ENCODE assay signal across 8 mouse cellular contexts in genomic region chr8:69271203-69271554, GRCm38 (mm10). TPM values are rescaled to one million over a fixed set of nuclear protein-coding genes. Genes with fewer than 3 reads are reported as not detected.
A peak's percentile ranks its signal among the peaks of the same experiment; 100 is the strongest.
DNase-seq lines count a peak whose midpoint lies in the region; ATAC-seq and TF ChIP-seq lines count a peak whose summit lies in the region.

No protein-coding gene starts in this region.

- H3K4me1 ChIP-seq in heart, embryonic 14.5 days (ENCODE audit: control insufficient read depth in 2 of 2, insufficient read depth in 2 of 2, low read length in 2 of 2), result peaks cover 0 to 9% of the 10 kb centered on the region in 2 experiments; a peak in 1 of 4 replicates
- H3K4me1 ChIP-seq in ES-E14 (ENCODE audit: control insufficient read depth in 2 of 2, insufficient read depth in 2 of 2, low read length in 2 of 2, poor library complexity in 1 of 2), result no peaks in the 10 kb centered on the region; a peak in 1 of 4 replicates
- H3K4me1 ChIP-seq in forebrain, postnatal 0 days (ENCODE audit: insufficient read depth), result peaks cover 3% of the 10 kb centered on the region; the same call in 1 of the 2 replicates

- TF ChIP-seq CTCF in forebrain, postnatal 0 days (IDR thresholded peaks at IDR 0.05; ENCODE audit: low read depth), result no peak; the same call in 1 of the 2 replicates

- peak; percentile 32; the same call in 1 of the 2 replicates for ATAC-seq in heart, embryonic 14.5 days (ENCODE audit: insufficient number of reproducible peaks, insufficient read depth, low FRiP score, low read depth)
- ATAC-seq in forebrain, postnatal 0 days, result peak; percentile 87

- in situ Hi-C loops in ES-E14 (cut with MboI; ENCODE audit: low sequenced_read_pairs in 2 of 2, unreplicated experiment in 2 of 2), result no loop called here

- no peaks in the 10 kb centered on the region for H3K79me2 ChIP-seq in macrophage (ENCODE audit: inconsistent target)

- H3K4me3 ChIP-seq in heart, embryonic 14.5 days (ENCODE audit: control insufficient read depth in 1 of 2, insufficient read depth in 1 of 2, low read depth in 1 of 2, low read length in 2 of 2), result peak overlapping the region; percentile 76 to 80
- H3K4me3 ChIP-seq in ES-E14 (ENCODE audit: insufficient read depth in 1 of 2, low read depth in 1 of 2, low read length in 2 of 2, poor library complexity in 1 of 2, severe bottlenecking in 1 of 2) (peak overlapping the region; percentile 90 to 92), macrophage (ENCODE audit: inconsistent target) (peak overlapping the region; percentile 69)
- H3K4me3 ChIP-seq in forebrain, postnatal 0 days (ENCODE audit: low read depth, low read length), result peak overlapping the region; percentile 63

- no peaks in the 10 kb centered on the region for H3K36me3 ChIP-seq in heart, embryonic 14.5 days (ENCODE audit: control insufficient read depth, insufficient read depth, low read length)
- H3K36me3 ChIP-seq in ES-E14 (ENCODE audit: control insufficient read depth, insufficient read depth, low read length, poor library complexity, severe bottlenecking) (no peaks in the 10 kb centered on the region), macrophage (ENCODE audit: inconsistent target) (no peaks in the 10 kb centered on the region)
- H3K36me3 ChIP-seq in forebrain, postnatal 0 days (ENCODE audit: insufficient read depth), result 0 out of 2 replicates have a peak, but pooled peaks cover 4% of the 10 kb centered on the region

- no peak for DNase-seq in heart, adult 11 months
- DNase-seq in ES-E14 (ENCODE audit: low read depth, low spot score), result no peak
- no peak for DNase-seq in forebrain, postnatal 0 days
- DNase-seq in embryo, embryonic 9.5 days (ENCODE audit: extremely low spot score), result no peak
- DNase-seq in cerebellum, postnatal 36 days, result no peak
- no peak for DNase-seq in layer of hippocampus, adult 18-20 months (ENCODE audit: low spot score in 2 of 2)

- WGBS in heart, embryonic 14.5 days, result 17% methylated on average over 6 of the region's 6 CpGs
- WGBS in forebrain, postnatal 0 days, result 10% methylated on average over 6 of the region's 6 CpGs
- WGBS in macrophage (ENCODE audit: missing documents), result 18% methylated on average over 6 of the region's 6 CpGs

- H3K4me2 ChIP-seq in heart, embryonic 14.5 days (ENCODE audit: low read length), result peak overlapping the region; percentile 83
- peak overlapping the region; percentile 58 for H3K4me2 ChIP-seq in forebrain, postnatal 0 days (ENCODE audit: low read depth)

- H3K9ac ChIP-seq in heart, embryonic 14.5 days (ENCODE audit: low read length), result peak overlapping the region; percentile 87
- peak overlapping the region; percentile 86 for H3K9ac ChIP-seq in ES-E14 (ENCODE audit: insufficient read depth, low read depth, low read length, poor library complexity, severe bottlenecking)
- H3K9ac ChIP-seq in forebrain, postnatal 0 days, result peak overlapping the region; percentile 78

- no peaks in the 10 kb centered on the region for H3K27me3 ChIP-seq in heart, embryonic 14.5 days (ENCODE audit: control insufficient read depth, insufficient read depth, low read length)
- H3K27me3 ChIP-seq in forebrain, postnatal 0 days (ENCODE audit: insufficient read depth, low read length), result no peaks in the 10 kb centered on the region

- peak overlapping the region; percentile 66 to 69 for H3K27ac ChIP-seq in heart, embryonic 14.5 days (replicated peaks in 1 of 2; ENCODE audit: control insufficient read depth in 1 of 2, insufficient read depth in 1 of 2, low read depth in 2 of 2, low read length in 2 of 2)
- H3K27ac ChIP-seq in ES-E14 (ENCODE audit: insufficient read depth, low read depth, low read length, poor library complexity, severe bottlenecking) (peak overlapping the region; percentile 42; the same call in 1 of the 2 replicates), macrophage (peak overlapping the region; percentile 25; the same call in 1 of the 2 replicates)
- peak overlapping the region; percentile 93 for H3K27ac ChIP-seq in forebrain, postnatal 0 days (ENCODE audit: low read depth, low read length)

- no peaks in the 10 kb centered on the region for H3K9me3 ChIP-seq in heart, embryonic 14.5 days (ENCODE audit: control insufficient read depth, low read length)
- H3K9me3 ChIP-seq in ES-E14 (ENCODE audit: control insufficient read depth, insufficient read depth, low read depth, low read length), result no peaks in the 10 kb centered on the region
- H3K9me3 ChIP-seq in forebrain, postnatal 0 days (ENCODE audit: low read length), result peaks cover 6% of the 10 kb centered on the region; the same call in 1 of the 2 replicates

TF ChIP-seq in ES-E14, 5 proteins besides CTCF, POLR2A, EP300 and RAD21:
- TF ChIP-seq MAFK (IDR thresholded peaks at IDR 0.05; ENCODE audit: insufficient read depth, low read depth, low read length), result no peak
- TF ChIP-seq ZC3H11A (IDR thresholded peaks at IDR 0.05; ENCODE audit: borderline replicate concordance, low read depth, low read length), result no peak
- TF ChIP-seq CHD2 (IDR thresholded peaks at IDR 0.05; ENCODE audit: low read depth, low read length), result no peak
- no peak for TF ChIP-seq ZNF384 (IDR thresholded peaks at IDR 0.05; ENCODE audit: low read depth, low read length)
- TF ChIP-seq HCFC1 (IDR thresholded peaks at IDR 0.05; ENCODE audit: borderline replicate concordance, insufficient read depth, low read length), result no peak

RNA-seq across cellular contexts. Expression of gene D130040H23Rik, which starts 0.3 kb away (rescaled TPM):
- 3.2 and 4.1 TPM in 2 replicates for polyA plus RNA-seq in heart, embryonic 14.5 days (2014; fragmentation: Nextera tagmentation; extraction: Ambion mirVana)
- total RNA-seq in ES-E14 (2012; rRNA removed), result 7.5 and 11.7 TPM in 2 replicates
- total RNA-seq in forebrain, postnatal 0 days (2014; rRNA removed), result 15.7 TPM in 2 replicates
- 4.6 and 8.4 TPM in 2 replicates for polyA plus RNA-seq in forebrain, postnatal 0 days (2015; fragmentation: Nextera tagmentation; extraction: Ambion mirVana)
- 100 to 1,000 TPM in 14 of 26 experiments, 10 to 100 TPM in 12; 32.3 to 324 (median 111) TPM for total RNA-seq in macrophage (2018; cell fraction: chromatin; rRNA removed)
- 10 to 100 TPM in 3 of 26 experiments, 1 to 10 TPM in 23; 1.3 to 14.9 (median 3.7) TPM for total RNA-seq in macrophage (2018; cell fraction: cytosol; rRNA removed)
- 100 to 1,000 TPM in 2 of 26 experiments, 10 to 100 TPM in 24; 22.2 to 161 (median 36.3) TPM for total RNA-seq in macrophage (2018; cell fraction: nucleus; rRNA removed)
- polyA plus RNA-seq in macrophage (2018), result 1.3 to 3.2 TPM (median 1.7 TPM) in 3 replicates
- 10 to 100 TPM; 19.6 to 22.7 TPM for total RNA-seq in layer of hippocampus, adult 18-20 months (2021)

Comparison
In these comparisons a context has a peak if more than half of its experiments do, and no peak if none do; other contexts are left out.
1. H3K27ac ChIP-seq: peak in every context shown above with its lines; median percentile 93 in forebrain, postnatal 0 days; 68 in heart, embryonic 14.5 days; 42 in ES-E14; 25 in macrophage.